Comparison of ENCODE assay signal across 7 mouse cellular contexts in genomic region chr1:131963085-131963951, GRCm38 (mm10). TPM values are rescaled to one million over a fixed set of nuclear protein-coding genes. Genes with fewer than 3 reads are reported as not detected.
DNase-seq lines count a peak whose midpoint lies in the region; ATAC-seq and TF ChIP-seq lines count a peak whose summit lies in the region.

No protein-coding gene starts in this region.

- H3K9ac ChIP-seq in limb, embryonic 15.5 days, result peak overlapping the region; percentile 51

- no peak overlapping the region for H3K27ac ChIP-seq in limb, embryonic 15.5 days
- no peak overlapping the region for H3K27ac ChIP-seq in olfactory bulb, adult 2 months (ENCODE audit: insufficient read depth, low read depth, low read length)

- H3K27me3 ChIP-seq in limb, embryonic 15.5 days, result peaks cover 53% of the 10 kb centered on the region

- intact Hi-C loops in heart, postnatal 36 days (cut with DNase I), result no loop called here

- peaks cover 18% of the 10 kb centered on the region for H3K4me1 ChIP-seq in limb, embryonic 15.5 days
- H3K4me1 ChIP-seq in olfactory bulb, adult 2 months (ENCODE audit: control insufficient read depth, insufficient read depth, low read length), result peaks cover 13% of the 10 kb centered on the region

- no peaks in the 10 kb centered on the region for H3K36me3 ChIP-seq in limb, embryonic 15.5 days

- H3K9me3 ChIP-seq in limb, embryonic 15.5 days, result no peaks in the 10 kb centered on the region

- DNase-seq in urinary bladder, adult 2 months (ENCODE audit: low spot score), result peak; percentile 41
- DNase-seq in urinary bladder, postnatal 4 days (ENCODE audit: low spot score in 2 of 2), result no peak
- DNase-seq in embryo, embryonic 10 days (ENCODE audit: low spot score), result peak; percentile 30
- DNase-seq in heart, postnatal 36 days, result peak; percentile 39 to 58
- DNase-seq in right cerebral cortex, adult 18-20 months, result no peak

- under 1% methylated on average over 75 of the region's 76 CpGs for WGBS in limb, embryonic 15.5 days
- 2% methylated on average over 76 of the region's 76 CpGs for WGBS in olfactory bulb, adult 2 months

- TF ChIP-seq POLR2A in olfactory bulb, adult 2 months (IDR thresholded peaks at IDR 0.05; ENCODE audit: insufficient read depth, low read depth, low read length), result no peak

- TF ChIP-seq CTCF in olfactory bulb, adult 2 months (IDR thresholded peaks at IDR 0.05; ENCODE audit: insufficient read depth, low read depth, low read length), result 0 out of 2 replicates have a peak, but pooled peaks have one; percentile 12

- peak overlapping the region; percentile 99 for H3K4me2 ChIP-seq in limb, embryonic 15.5 days

- H3K4me3 ChIP-seq in limb, embryonic 15.5 days, result peak overlapping the region; percentile 76
- peak overlapping the region; percentile 60 for H3K4me3 ChIP-seq in olfactory bulb, adult 2 months (ENCODE audit: insufficient read depth, low read depth, low read length)

- peak; percentile 47 for ATAC-seq in limb, embryonic 15.5 days (ENCODE audit: insufficient number of reproducible peaks, low FRiP score, low TSS enrichment, low read depth)

RNA-seq across cellular contexts. Expression of gene Slc45a3, which starts 0.6 kb away (rescaled TPM):
- polyA plus RNA-seq in urinary bladder, adult 2 months (2012; rRNA removed), result 5.6 and 5.7 TPM in 2 replicates
- 1 to 10 TPM; 4.2 to 4.3 TPM for total RNA-seq in heart, postnatal 36 days (2021)
- 13.9 and 14.2 TPM in 2 replicates for polyA plus RNA-seq in limb, embryonic 15.5 days (2015; fragmentation: Nextera tagmentation; extraction: Ambion mirVana)
- polyA plus RNA-seq in olfactory bulb, adult 2 months (2012; ENCODE audit: insufficient read depth, insufficient read length, low replicate concordance, missing spikeins), result not detected in 2 replicates

RNA-seq across cellular contexts. Expression of gene Elk4, which starts 44.1 kb away (rescaled TPM):
- 35.7 and 51.0 TPM in 2 replicates for polyA plus RNA-seq in urinary bladder, adult 2 months (2012; rRNA removed)
- total RNA-seq in heart, postnatal 36 days (2021), result 10 to 100 TPM; 91.5 to 91.8 TPM
- polyA plus RNA-seq in limb, embryonic 15.5 days (2015; fragmentation: Nextera tagmentation; extraction: Ambion mirVana), result 24.3 and 24.4 TPM in 2 replicates
- not detected in 2 replicates for polyA plus RNA-seq in olfactory bulb, adult 2 months (2012; ENCODE audit: insufficient read depth, insufficient read length, low replicate concordance, missing spikeins)

RNA-seq across cellular contexts. Expression of gene Nucks1, which starts 53.0 kb away (rescaled TPM):
- 23.2 and 32.6 TPM in 2 replicates for polyA plus RNA-seq in urinary bladder, adult 2 months (2012; rRNA removed)
- total RNA-seq in heart, postnatal 36 days (2021), result 10 to 100 TPM; 52.1 to 58.6 TPM
- polyA plus RNA-seq in limb, embryonic 15.5 days (2015; fragmentation: Nextera tagmentation; extraction: Ambion mirVana), result 57.1 and 68.4 TPM in 2 replicates
- polyA plus RNA-seq in olfactory bulb, adult 2 months (2012; ENCODE audit: insufficient read depth, insufficient read length, low replicate concordance, missing spikeins), result 215 and 292 TPM in 2 replicates

Comparison
In these comparisons a context has a peak if more than half of its experiments do, and no peak if none do; other contexts are left out.
1. DNase-seq: peak in urinary bladder, adult 2 months (single experiment), embryo, embryonic 10 days (single experiment) and heart, postnatal 36 days (2 of 2); none in urinary bladder, postnatal 4 days (0 of 2) and right cerebral cortex, adult 18-20 months (single experiment).